ENCODE assay signal across 11 mouse cellular contexts in genomic region chrX:12014726-12015464, GRCm38 (mm10).
A peak's percentile ranks its signal among the peaks of the same experiment; 100 is the strongest.
DNase-seq lines count a peak whose midpoint lies in the region; ATAC-seq and TF ChIP-seq lines count a peak whose summit lies in the region.
"Had no signal": no experiment of that assay in that cellular context is flagged by ENCODE, and none has a peak within 500 bp of the region (broad histone marks: within the 10 kb centered on the region; RNA-seq: fewer than 3 reads in every experiment).

No protein-coding gene starts in this region.

- H3K4me2 ChIP-seq in liver, embryonic 12.5 days, result peak overlapping the region; percentile 46
- H3K4me2 ChIP-seq in intestine, postnatal 0 days (replicated peaks; ENCODE audit: low read depth), result no peak overlapping the region
- H3K4me2 ChIP-seq: limb, embryonic 15.5 days had no signal

- no peak for TF ChIP-seq CTCF in small intestine, adult 2 months (IDR thresholded peaks at IDR 0.05; ENCODE audit: extremely low read depth, insufficient read length, insufficient replicate concordance, low read depth, low read length)
- TF ChIP-seq CTCF in intestine, postnatal 0 days (IDR thresholded peaks at IDR 0.05; ENCODE audit: low read depth), result no peak

- H3K4me3 ChIP-seq in liver, embryonic 12.5 days, result peak overlapping the region; percentile 21; the same call in 1 of the 2 replicates
- H3K4me3 ChIP-seq in small intestine, adult 2 months (ENCODE audit: low read depth, low read length), result peak overlapping the region; percentile 16; the same call in 1 of the 2 replicates
- H3K4me3 ChIP-seq in intestine, postnatal 0 days (ENCODE audit: low read depth, low read length), result no peak overlapping the region
- H3K4me3 ChIP-seq: limb, embryonic 15.5 days had no signal

- H3K4me1 ChIP-seq in liver, embryonic 12.5 days, result peaks cover 7% of the 10 kb centered on the region; the same call in 1 of the 2 replicates
- no peaks in the 10 kb centered on the region for H3K4me1 ChIP-seq in small intestine, adult 2 months (ENCODE audit: control insufficient read depth, insufficient read depth, insufficient read length, low read length)
- H3K4me1 ChIP-seq in intestine, postnatal 0 days (replicated peaks; ENCODE audit: control insufficient read depth, insufficient read depth, low read length), result no peaks in the 10 kb centered on the region
- H3K4me1 ChIP-seq: limb, embryonic 15.5 days had no signal

- 48% methylated on average over 15 of the region's 15 CpGs for WGBS in liver, embryonic 12.5 days (ENCODE audit: insufficient replicate concordance)
- WGBS in small intestine, adult 2 months, result 55% methylated on average over 15 of the region's 15 CpGs
- whole genome bisulfite sequencing in intestine, postnatal 0 days, result 55% methylated on average over 15 of the region's 15 CpGs

- H3K9ac ChIP-seq in liver, embryonic 12.5 days, result peak overlapping the region; percentile 6; the same call in 1 of the 2 replicates
- no peak overlapping the region for H3K9ac ChIP-seq in intestine, postnatal 0 days (ENCODE audit: low read depth, low read length)
- H3K9ac ChIP-seq: limb, embryonic 15.5 days had no signal

- no peaks in the 10 kb centered on the region for H3K36me3 ChIP-seq in liver, embryonic 12.5 days
- H3K36me3 ChIP-seq in small intestine, adult 2 months (ENCODE audit: control insufficient read depth, insufficient read depth, low read length), result no peaks in the 10 kb centered on the region
- no peaks in the 10 kb centered on the region for H3K36me3 ChIP-seq in intestine, postnatal 0 days (ENCODE audit: control insufficient read depth, insufficient read depth)
- H3K36me3 ChIP-seq: limb, embryonic 15.5 days had no signal

- 0 out of 2 replicates have a peak overlapping the region, but pooled peaks have one; percentile 10 for H3K27ac ChIP-seq in liver, embryonic 12.5 days
- no peak overlapping the region; the same call in 1 of the 2 replicates for H3K27ac ChIP-seq in small intestine, adult 2 months (ENCODE audit: insufficient read depth, low read depth, low read length)
- H3K27ac ChIP-seq in intestine, postnatal 0 days (ENCODE audit: low read depth, low read length), result no peak overlapping the region
- H3K27ac ChIP-seq: limb, embryonic 15.5 days had no signal

- H3K27me3 ChIP-seq in liver, embryonic 12.5 days (replicated peaks), result no peaks in the 10 kb centered on the region
- H3K27me3 ChIP-seq in small intestine, adult 2 months (ENCODE audit: control insufficient read depth, insufficient read depth, low read length), result no peaks in the 10 kb centered on the region
- no peaks in the 10 kb centered on the region for H3K27me3 ChIP-seq in intestine, postnatal 0 days (replicated peaks; ENCODE audit: control insufficient read depth, insufficient read depth, low read length)

- DNase-seq in R1 (ENCODE audit: low read depth, low spot score), result peak; percentile 78
- no peak for DNase-seq in embryo, embryonic 11 days
- no peak for DNase-seq in left cerebral cortex, adult 18-20 months (ENCODE audit: low spot score in 2 of 2)
- DNase-seq: gastrocnemius, postnatal 36 days; heart, postnatal 14 days; kidney, adult 18-20 months had no signal

- ATAC-seq in CD4-positive, CD25-positive, alpha-beta regulatory T cell, adult 4 months, result peak; percentile 99
- no peak for ATAC-seq in liver, embryonic 12.5 days
- no peak for ATAC-seq in intestine, postnatal 0 days

- no peaks in the 10 kb centered on the region for H3K9me3 ChIP-seq in liver, embryonic 12.5 days (replicated peaks)
- no peaks in the 10 kb centered on the region for H3K9me3 ChIP-seq in intestine, postnatal 0 days (ENCODE audit: control insufficient read depth)
- H3K9me3 ChIP-seq: limb, embryonic 15.5 days had no signal

- TF ChIP-seq POLR2A in small intestine, adult 2 months (IDR thresholded peaks at IDR 0.05; ENCODE audit: low read depth, low read length), result no peak
